Mouse (Mus musculus) MEL (cell line): ENCODE data around the gene Gm5244. TPM values are rescaled to one million over a fixed set of nuclear protein-coding genes. Genes with fewer than 3 reads are reported as not detected.

Source experiments
- DNase-seq: peaks from one replicate; pipeline ENCODE4 v3.0.0; 2011; ENCODE audit warnings: low read depth, low spot score
- H3K27ac ChIP-seq: 2 replicates; pipeline ENCODE4 v1.5.1; 2012; ENCODE audit warnings: low read depth, mild to moderate bottlenecking, control low read depth, low read length, moderate library complexity; ENCODE audit not compliant: control insufficient read depth
- H3K27me3 ChIP-seq, 2 experiments: fragments of 150-350 bp in 1 of 2; sonication (generic) in 1 of 2; 2 replicates each; pipeline ENCODE4 v1.6.1; 2012; ENCODE audit warnings: low read length in 2 of 2, mild to moderate bottlenecking in 2 of 2, improper control_type of control experiment in 1 of 2, moderate library complexity in 1 of 2; ENCODE audit not compliant: insufficient read depth in 2 of 2, control insufficient read depth in 1 of 2
- H3K36me3 ChIP-seq, 2 experiments: 2 replicates each; pipeline ENCODE4 v1.6.1; 2012 to 2014; ENCODE audit warnings: low read length in 2 of 2, improper control_type of control experiment in 1 of 2, inconsistent platforms in 1 of 2, mild to moderate bottlenecking in 1 of 2; ENCODE audit not compliant: insufficient read depth in 2 of 2, control insufficient read depth in 1 of 2
- H3K4me1 ChIP-seq, 2 experiments: fragments of 150-350 bp in 1 of 2; sonication (generic) in 1 of 2; 2 replicates each; pipeline ENCODE4 v1.6.1; 2012; ENCODE audit warnings: low read length in 2 of 2, improper control_type of control experiment in 1 of 2, mild to moderate bottlenecking in 1 of 2; ENCODE audit not compliant: insufficient read depth in 2 of 2, control insufficient read depth in 1 of 2
- H3K4me3 ChIP-seq, 2 experiments: fragments of 150-350 bp in 1 of 2; sonication (generic) in 1 of 2; 2 replicates each; pipeline ENCODE4 v1.5.1; 2012; ENCODE audit warnings: low read depth in 2 of 2, low read length in 2 of 2, mild to moderate bottlenecking in 2 of 2, moderate library complexity in 2 of 2, control low read depth in 1 of 2, improper control_type of control experiment in 1 of 2; ENCODE audit not compliant: control insufficient read depth in 1 of 2, insufficient read depth in 1 of 2
- H3K79me2 ChIP-seq: 2 replicates; pipeline ENCODE4 v1.6.1; 2012; ENCODE audit warnings: mild to moderate bottlenecking, low read length, moderate library complexity; ENCODE audit not compliant: control insufficient read depth, poor library complexity, insufficient read depth
- H3K9ac ChIP-seq: 2 replicates; pipeline ENCODE4 v1.6.1; 2012; ENCODE audit warnings: low read depth, mild to moderate bottlenecking, control low read depth, low read length, moderate library complexity; ENCODE audit not compliant: control insufficient read depth, poor library complexity, severe bottlenecking
- H3K9me3 ChIP-seq: fragments of 150-350 bp; sonication (generic); replicated peaks from 2 replicates; pipeline ENCODE4 v1.6.1; 2012; ENCODE audit warnings: mild to moderate bottlenecking, low read length, improper control_type of control experiment, moderate library complexity; ENCODE audit not compliant: insufficient read depth
- E2F4 ChIP-seq: IDR thresholded peaks from 2 replicates; pipeline ENCODE4 v1.6.1; 2011; ENCODE audit warnings: low read depth, low read length, improper control_type of control experiment, borderline replicate concordance
- ELF1 ChIP-seq: IDR thresholded peaks from 2 replicates; pipeline ENCODE4 v1.6.1; 2014; ENCODE audit warnings: low read depth, mild to moderate bottlenecking, inconsistent platforms, low read length, improper control_type of control experiment, moderate library complexity
- GABPA ChIP-seq: IDR thresholded peaks from 2 replicates; pipeline ENCODE4 v1.6.1; 2012; ENCODE audit warnings: low read depth, mild to moderate bottlenecking, inconsistent platforms, low read length, improper control_type of control experiment, moderate library complexity
- GATA1 ChIP-seq: IDR thresholded peaks from 2 replicates; pipeline ENCODE4 v1.6.1; 2011; ENCODE audit warnings: low read depth, low read length, improper control_type of control experiment
- JUND ChIP-seq: IDR thresholded peaks from 2 replicates; pipeline ENCODE4 v1.6.1; 2011; ENCODE audit warnings: low read depth, mild to moderate bottlenecking, improper control_type of control experiment, low read length
- MXI1 ChIP-seq: IDR thresholded peaks from 2 replicates; pipeline ENCODE4 v1.6.1; 2011; ENCODE audit warnings: mild to moderate bottlenecking, low read depth, low read length, improper control_type of control experiment
- NELFE ChIP-seq: IDR thresholded peaks from 2 replicates; pipeline ENCODE4 v1.6.1; 2011; ENCODE audit warnings: low read depth, low read length, improper control_type of control experiment
- NRF1 ChIP-seq: IDR thresholded peaks from 2 replicates; pipeline ENCODE4 v1.6.1; 2014; ENCODE audit warnings: low read depth, mild to moderate bottlenecking, inconsistent platforms, low read length, improper control_type of control experiment, moderate library complexity; ENCODE audit not compliant: poor library complexity, insufficient read depth, severe bottlenecking
- SIN3A ChIP-seq: IDR thresholded peaks from 2 replicates; pipeline ENCODE4 v1.6.1; 2012; ENCODE audit warnings: low read length, improper control_type of control experiment, inconsistent platforms
- UBTF ChIP-seq: IDR thresholded peaks from 2 replicates; pipeline ENCODE4 v1.6.1; 2012; ENCODE audit warnings: low read depth, mild to moderate bottlenecking, inconsistent platforms, low read length, improper control_type of control experiment, moderate library complexity, borderline replicate concordance; ENCODE audit not compliant: insufficient read depth
- USF1 ChIP-seq: IDR thresholded peaks from 2 replicates; pipeline ENCODE4 v1.6.1; 2014; ENCODE audit warnings: low read depth, mild to moderate bottlenecking, inconsistent platforms, low read length, improper control_type of control experiment, moderate library complexity
- ZC3H11A ChIP-seq: IDR thresholded peaks from 2 replicates; pipeline ENCODE4 v1.6.1; 2012; ENCODE audit warnings: low read depth, mild to moderate bottlenecking, inconsistent platforms, low read length, improper control_type of control experiment
- polyA plus RNA-seq, 2 experiments: library from polyadenylated mRNA; stranded (reverse) in 1 of 2; unstranded in 1 of 2; fragments of >175 nt in 1 of 2; fragments of >200 nt in 1 of 2; gene quantifications; 2 replicates each; pipeline versions ENCODE4 v1.2.1 to v1.2.4; 2012; ENCODE audit warnings: low replicate concordance in 2 of 2, low read depth in 1 of 2; ENCODE audit not compliant: insufficient read length in 2 of 2, insufficient read depth in 1 of 2, missing spikeins in 1 of 2
- total RNA-seq: library from RNA; depleted of rRNA; stranded (reverse); fragments of 300-350 nt; gene quantifications from 2 replicates; pipeline ENCODE4 v1.2.3, GENCODE M21; 2012

Gm5244 gene
- total and polyA plus RNA-seq, 3 experiments = 0.13 TPM; not detected in 2

- TF ChIP-seq JUND = no peak
These were observed 42.2 kb upstream of the Gm5244 start (continued) for GRCm38 (mm10) chr19:12804237-12804636.

DNA sequence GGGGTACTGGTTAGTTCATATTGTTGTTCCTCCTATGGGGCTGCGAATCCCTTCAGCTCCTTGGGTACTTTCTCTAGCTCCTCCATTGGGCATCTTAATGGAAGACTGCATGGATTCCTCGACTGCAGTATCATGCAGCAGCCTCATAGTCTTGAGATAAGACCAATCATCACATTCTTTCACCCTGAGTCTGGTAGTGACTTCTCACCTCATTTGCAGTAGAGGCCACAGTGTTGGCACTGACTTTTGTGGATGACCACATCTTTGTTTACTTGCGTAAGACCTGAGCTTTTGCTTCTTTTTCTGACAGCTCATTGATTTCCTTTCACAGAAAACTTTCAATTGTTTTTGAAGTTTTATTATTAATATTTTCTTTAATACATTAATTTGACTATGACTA, 40.8 kb upstream of the Gm5244 start:
- no peak overlapping the region for H3K4me3 ChIP-seq
- H3K27ac ChIP-seq = no peak overlapping the region
- H3K27me3 ChIP-seq = no peaks in the 10 kb centered on the region
- H3K4me1 ChIP-seq = peaks cover 0 to 4% of the 10 kb centered on the region in 2 experiments; a peak in 1 of 4 replicates
- peaks cover 2% of the 10 kb centered on the region for H3K79me2 ChIP-seq
- H3K9me3 ChIP-seq = no peaks in the 10 kb centered on the region
- TF ChIP-seq UBTF (no peak), SIN3A (no peak), ZC3H11A (no peak), NRF1 (no peak), NELFE (no peak)
- H3K9ac ChIP-seq = no peak overlapping the region
- peaks cover 0 to 4% of the 10 kb centered on the region in 2 experiments; a peak in 1 of 4 replicates for H3K36me3 ChIP-seq
- no peak for DNase-seq

DNA sequence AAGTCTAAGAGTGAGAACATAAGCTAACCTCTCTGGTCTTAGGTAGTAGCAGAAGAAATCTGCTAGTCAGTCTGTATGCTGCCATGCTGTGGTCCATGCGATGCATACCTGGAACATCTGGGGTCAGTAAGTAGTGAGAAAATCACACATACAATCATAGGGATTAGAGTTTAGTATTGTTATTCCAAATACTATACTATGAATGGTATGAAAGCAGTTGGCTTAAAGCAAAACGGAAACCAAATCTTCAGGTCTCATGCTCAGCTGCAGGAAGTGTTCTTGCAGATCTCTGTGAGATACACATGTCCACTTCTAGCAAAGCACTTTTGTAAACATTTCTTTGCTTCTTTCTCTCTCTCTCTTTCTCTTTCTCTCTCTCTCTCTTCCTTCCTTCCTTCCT, 40.3 kb upstream of the Gm5244 start:
- no peak for DNase-seq
- H3K79me2 ChIP-seq = peaks cover 1% of the 10 kb centered on the region; the same call in 1 of the 2 replicates

GRCm38 (mm10) chr19:12812644-12813364, 33.7 kb upstream of the Gm5244 start:
- Histone ChIP-seq H3K79me2 (no peaks in the 10 kb centered on the region), H3K4me1 (peaks cover 8 to 19% of the 10 kb centered on the region in 2 experiments), H3K27ac (no peak overlapping the region), H3K36me3 (peaks cover 0 to 6% of the 10 kb centered on the region in 2 experiments; a peak in 2 of 4 replicates), H3K9me3 (no peaks in the 10 kb centered on the region), H3K9ac (no peak overlapping the region), H3K4me3 (no peak overlapping the region), H3K27me3 (no peaks in the 10 kb centered on the region)
- DNase-seq = no peak
- TF ChIP-seq USF1 (no peak), ELF1 (no peak), GATA1 (peak; percentile 27; the same call in 1 of the 2 replicates), MXI1 (0 out of 2 replicates have a peak, but pooled peaks have one; percentile 13)

More for the DNA sequence above, 40.3 kb upstream of the Gm5244 start:
- H3K4me3 ChIP-seq = no peak overlapping the region
- peaks cover 0 to 2% of the 10 kb centered on the region in 2 experiments; a peak in 1 of 4 replicates for H3K4me1 ChIP-seq
- no peaks in the 10 kb centered on the region for H3K9me3 ChIP-seq
- peaks cover 0 to 4% of the 10 kb centered on the region in 2 experiments; a peak in 1 of 4 replicates for H3K36me3 ChIP-seq
- H3K27me3 ChIP-seq = no peaks in the 10 kb centered on the region
- no peak overlapping the region for H3K27ac ChIP-seq
- H3K9ac ChIP-seq = no peak overlapping the region
- TF ChIP-seq GABPA = no peak
- no peak for TF ChIP-seq E2F4
